Mouse (Mus musculus) embryonic fibroblast, embryonic 13.5 days (primary cell): ENCODE data around the gene Afap1l2.

ENCODE experiments used
- CTCF ChIP-seq: IDR thresholded peaks from 2 replicates; pipeline ENCODE4 v1.5.1; 2011; ENCODE audit warnings: mild to moderate bottlenecking, control low read depth, low read length, moderate library complexity, borderline replicate concordance; ENCODE audit not compliant: insufficient read depth
- POLR2A ChIP-seq: IDR thresholded peaks from 2 replicates; pipeline ENCODE4 v1.6.1; 2011; ENCODE audit warnings: low read depth, mild to moderate bottlenecking, control low read depth, low read length, moderate library complexity

DNA sequence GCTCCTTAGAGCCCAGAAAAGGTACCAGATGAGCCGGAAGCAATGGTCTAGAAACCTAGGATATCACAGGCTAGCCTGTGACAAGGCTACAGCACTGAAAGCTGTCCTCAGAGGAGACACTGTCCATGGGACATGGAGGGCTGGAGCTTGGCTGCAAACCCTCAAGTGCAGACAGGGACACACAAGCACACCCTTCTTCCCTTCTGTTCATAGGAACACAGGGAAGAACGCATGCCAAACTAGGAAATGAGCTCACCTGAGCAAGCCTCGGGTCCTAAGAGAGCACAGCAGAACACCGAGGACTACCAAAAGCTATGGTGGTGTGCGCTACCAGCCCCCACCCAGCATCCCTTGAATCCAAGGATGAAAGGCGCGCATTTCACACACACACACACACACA lies 44.0 kb upstream of the Afap1l2 start:
- no peak for TF ChIP-seq POLR2A
- TF ChIP-seq CTCF: no peak
